Mouse (Mus musculus) erythroblast, embryonic 14.5 days (primary cell): ENCODE data around the gene Ap4m1. TPM values are rescaled to one million over a fixed set of nuclear protein-coding genes. Genes with fewer than 3 reads are reported as not detected.
A peak's percentile ranks its signal among the peaks of the same experiment; 100 is the strongest.

Experiments
- H3K27me3 ChIP-seq: 2 replicates; pipeline ENCODE4 v1.6.1; 2012; ENCODE audit warnings: inconsistent platforms; ENCODE audit not compliant: control insufficient read depth
- H3K36me3 ChIP-seq: 2 replicates; pipeline ENCODE4 v1.6.1; 2012; ENCODE audit warnings: mild to moderate bottlenecking, inconsistent platforms; ENCODE audit not compliant: control insufficient read depth
- H3K4me1 ChIP-seq: 2 replicates; pipeline ENCODE4 v1.6.1; 2012; ENCODE audit warnings: inconsistent platforms; ENCODE audit not compliant: control insufficient read depth
- H3K4me3 ChIP-seq: replicated peaks from 2 replicates; pipeline ENCODE3; 2012; ENCODE audit warnings: moderate library complexity, mild to moderate bottlenecking, inconsistent platforms
- H3K9me3 ChIP-seq: 2 replicates; pipeline ENCODE4 v1.6.1; 2012; ENCODE audit warnings: low read length, inconsistent platforms, mixed read lengths; ENCODE audit not compliant: control insufficient read depth
- GATA1 ChIP-seq: IDR thresholded peaks from 2 replicates; pipeline ENCODE4 v1.6.1; 2012; ENCODE audit warnings: low read length, inconsistent platforms, mixed read lengths
- TAL1 ChIP-seq: IDR thresholded peaks from 3 replicates; pipeline ENCODE4 v1.6.1; 2012; ENCODE audit warnings: low read length, inconsistent platforms, mixed read lengths
- polyA plus RNA-seq: library from polyadenylated mRNA; stranded (reverse); fragments of >175 nt; gene quantifications from 2 replicates; pipeline ENCODE4 v1.2.3, GENCODE M21; 2012

The Ap4m1 gene
- 1.1 and 1.7 TPM in 2 replicates for polyA plus RNA-seq

- TF ChIP-seq GATA1: peak; percentile 77
- no peak for TF ChIP-seq TAL1
- peak within 1 kb of the TSS; percentile 95 for H3K4me3 ChIP-seq
- H3K36me3 ChIP-seq: peaks cover 82% of the 10 kb centered on the region
- H3K4me1 ChIP-seq: peaks cover 54% of the 10 kb centered on the region
- no peaks in the 10 kb centered on the region for H3K27me3 ChIP-seq
- H3K9me3 ChIP-seq: no peaks in the 10 kb centered on the region
These were observed at the start of gene Ap4m1, which contains the start of gene Mcm7 for GRCm38 (mm10) chr5:138171695-138172491. Gene Ap4m1, plus strand, starts transcription at chr5:138172002. Gene Mcm7, minus strand, starts transcription at chr5:138172422.

- H3K27me3 ChIP-seq: no peaks in the 10 kb centered on the region
- no peaks in the 10 kb centered on the region for H3K9me3 ChIP-seq
- TF ChIP-seq TAL1 (no peak), GATA1 (no peak)
- H3K36me3 ChIP-seq: peaks cover 73% of the 10 kb centered on the region
- H3K4me3 ChIP-seq: no peak overlapping the region
- H3K4me1 ChIP-seq: peaks cover 10% of the 10 kb centered on the region
These were observed 39.3 kb upstream of the Ap4m1 start for GRCm38 (mm10) chr5:138132425-138133064.

GRCm38 (mm10) chr5:138137257-138137656 is 34.5 kb upstream of the Ap4m1 start:
- no peak for TF ChIP-seq GATA1
- TF ChIP-seq TAL1: no peak
- Histone ChIP-seq H3K4me1 (peaks cover 17% of the 10 kb centered on the region), H3K36me3 (peaks cover 34% of the 10 kb centered on the region)

GRCm38 (mm10) chr5:138137935-138138549 is 33.8 kb upstream of the Ap4m1 start:
- Histone ChIP-seq H3K4me3 (no peak overlapping the region), H3K36me3 (peaks cover 26% of the 10 kb centered on the region), H3K27me3 (no peaks in the 10 kb centered on the region), H3K4me1 (peaks cover 17% of the 10 kb centered on the region), H3K9me3 (no peaks in the 10 kb centered on the region)
- TF ChIP-seq TAL1 (no peak), GATA1 (no peak)

More at GRCm38 (mm10) chr5:138137257-138137656, 34.5 kb upstream of the Ap4m1 start:
- Histone ChIP-seq H3K27me3 (no peaks in the 10 kb centered on the region), H3K4me3 (no peak overlapping the region), H3K9me3 (no peaks in the 10 kb centered on the region)

- TF ChIP-seq GATA1 (no peak), TAL1 (no peak)
- H3K9me3 ChIP-seq: no peaks in the 10 kb centered on the region
- H3K36me3 ChIP-seq: peaks cover 20% of the 10 kb centered on the region
- no peaks in the 10 kb centered on the region for H3K27me3 ChIP-seq
- H3K4me3 ChIP-seq: no peak overlapping the region
- peaks cover 17% of the 10 kb centered on the region for H3K4me1 ChIP-seq
These were observed 33.2 kb upstream of the Ap4m1 start for GRCm38 (mm10) chr5:138138585-138138984.

GRCm38 (mm10) chr5:138154390-138154789 is 17.4 kb upstream of the Ap4m1 start:
- Histone ChIP-seq H3K27me3 (no peaks in the 10 kb centered on the region), H3K36me3 (peaks cover 24% of the 10 kb centered on the region), H3K9me3 (no peaks in the 10 kb centered on the region), H3K4me3 (peak overlapping the region; percentile 77), H3K4me1 (peaks cover 19% of the 10 kb centered on the region)
- TF ChIP-seq GATA1 (no peak), TAL1 (no peak)

- peak within 1 kb of the TSS; percentile 77 for H3K4me3 ChIP-seq
- H3K27me3 ChIP-seq: no peaks in the 10 kb centered on the region
- H3K36me3 ChIP-seq: peaks cover 19% of the 10 kb centered on the region
- peaks cover 24% of the 10 kb centered on the region for H3K4me1 ChIP-seq
- TF ChIP-seq GATA1 (no peak), TAL1 (no peak)
- H3K9me3 ChIP-seq: no peaks in the 10 kb centered on the region
These were observed 16.3 kb upstream of the Ap4m1 start, which contains the start of gene Zfp113 for GRCm38 (mm10) chr5:138155443-138155976. Gene Zfp113, minus strand, starts transcription at chr5:138155744.

GRCm38 (mm10) chr5:138160224-138160762 is 11.5 kb upstream of the Ap4m1 start:
- Histone ChIP-seq H3K9me3 (no peaks in the 10 kb centered on the region), H3K4me3 (peak overlapping the region; percentile 98), H3K36me3 (peaks cover 33% of the 10 kb centered on the region), H3K27me3 (no peaks in the 10 kb centered on the region), H3K4me1 (peaks cover 41% of the 10 kb centered on the region)
- TF ChIP-seq TAL1 (no peak), GATA1 (no peak)
